Mouse (Mus musculus): Measurements from ENCODE around the gene Lrrc4. TPM values are rescaled to one million over a fixed set of nuclear protein-coding genes. Genes with fewer than 3 reads are reported as not detected.
A peak's percentile ranks its signal among the peaks of the same experiment; 100 is the strongest.

The Lrrc4 gene
- polyA plus RNA-seq, 1 experiment = 51.6 TPM

- TF ChIP-seq POLR2A (IDR thresholded peaks at IDR 0.05; ENCODE audit: borderline replicate concordance, insufficient read depth, low read length) = no peak
- DNase-seq = no peak
- Histone ChIP-seq H3K4me1 (ENCODE audit: control insufficient read depth, insufficient read depth, low read length) (no peaks in the 10 kb centered on the region), H3K4me3 (replicated peaks; ENCODE audit: insufficient read depth, low read depth, low read length) (no peak overlapping the region), H3K27me3 (ENCODE audit: control insufficient read depth, insufficient read depth, low read length) (no peaks in the 10 kb centered on the region), H3K27ac (ENCODE audit: insufficient read depth, low read length) (no peak overlapping the region)
These were observed 186.3 kb downstream of the Lrrc4 start for GRCm38 (mm10) chr6:28645231-28645630.

GRCm38 (mm10) chr6:28642909-28643308 lies 188.6 kb downstream of the Lrrc4 start:
- no peak for DNase-seq
- Histone ChIP-seq H3K27ac (ENCODE audit: insufficient read depth, low read length) (no peak overlapping the region), H3K27me3 (ENCODE audit: control insufficient read depth, insufficient read depth, low read length) (no peaks in the 10 kb centered on the region), H3K4me1 (ENCODE audit: control insufficient read depth, insufficient read depth, low read length) (no peaks in the 10 kb centered on the region), H3K4me3 (replicated peaks; ENCODE audit: insufficient read depth, low read depth, low read length) (no peak overlapping the region)
- TF ChIP-seq POLR2A (IDR thresholded peaks at IDR 0.05; ENCODE audit: borderline replicate concordance, insufficient read depth, low read length) (no peak), CTCF (IDR thresholded peaks at IDR 0.05; ENCODE audit: borderline replicate concordance, insufficient read depth, low read depth, low read length) (no peak)
- WGBS = 56% methylated on average over 2 of the region's 2 CpGs

- no peak for DNase-seq
- Histone ChIP-seq H3K27ac (ENCODE audit: insufficient read depth, low read length) (no peak overlapping the region), H3K4me1 (ENCODE audit: control insufficient read depth, insufficient read depth, low read length) (no peaks in the 10 kb centered on the region), H3K4me3 (replicated peaks; ENCODE audit: insufficient read depth, low read depth, low read length) (no peak overlapping the region), H3K27me3 (ENCODE audit: control insufficient read depth, insufficient read depth, low read length) (no peaks in the 10 kb centered on the region)
- 97% methylated on average over 5 of the region's 5 CpGs for WGBS
- TF ChIP-seq CTCF (IDR thresholded peaks at IDR 0.05; ENCODE audit: borderline replicate concordance, insufficient read depth, low read depth, low read length) = no peak
- no peak for TF ChIP-seq POLR2A (IDR thresholded peaks at IDR 0.05; ENCODE audit: borderline replicate concordance, insufficient read depth, low read length)
These were observed 191.5 kb downstream of the Lrrc4 start for GRCm38 (mm10) chr6:28640088-28640487.

GRCm38 (mm10) chr6:28635531-28636348 lies 195.8 kb downstream of the Lrrc4 start:
- WGBS = 93% methylated on average over 6 of the region's 6 CpGs
- TF ChIP-seq POLR2A (IDR thresholded peaks at IDR 0.05; ENCODE audit: borderline replicate concordance, insufficient read depth, low read length) (no peak), CTCF (IDR thresholded peaks at IDR 0.05; ENCODE audit: borderline replicate concordance, insufficient read depth, low read depth, low read length) (no peak)
- Histone ChIP-seq H3K27me3 (ENCODE audit: control insufficient read depth, insufficient read depth, low read length) (no peaks in the 10 kb centered on the region), H3K4me3 (replicated peaks; ENCODE audit: insufficient read depth, low read depth, low read length) (no peak overlapping the region), H3K4me1 (ENCODE audit: control insufficient read depth, insufficient read depth, low read length) (no peaks in the 10 kb centered on the region; the same call in 1 of the 2 replicates), H3K27ac (ENCODE audit: insufficient read depth, low read length) (no peak overlapping the region)
- no peak for DNase-seq

GRCm38 (mm10) chr6:28635092-28635491 lies 196.5 kb downstream of the Lrrc4 start:
- no peak for DNase-seq
- Histone ChIP-seq H3K27me3 (ENCODE audit: control insufficient read depth, insufficient read depth, low read length) (no peaks in the 10 kb centered on the region), H3K4me1 (ENCODE audit: control insufficient read depth, insufficient read depth, low read length) (no peaks in the 10 kb centered on the region; the same call in 1 of the 2 replicates), H3K4me3 (replicated peaks; ENCODE audit: insufficient read depth, low read depth, low read length) (no peak overlapping the region), H3K27ac (ENCODE audit: insufficient read depth, low read length) (no peak overlapping the region)
- 85% methylated on average over 1 of the region's 1 CpGs for WGBS
- TF ChIP-seq POLR2A (IDR thresholded peaks at IDR 0.05; ENCODE audit: borderline replicate concordance, insufficient read depth, low read length) = no peak
- no peak for TF ChIP-seq CTCF (IDR thresholded peaks at IDR 0.05; ENCODE audit: borderline replicate concordance, insufficient read depth, low read depth, low read length)

GRCm38 (mm10) chr6:28633656-28634055 lies 197.9 kb downstream of the Lrrc4 start:
- no peaks in the 10 kb centered on the region for H3K27me3 ChIP-seq (ENCODE audit: control insufficient read depth, insufficient read depth, low read length)
- WGBS = 24% methylated on average over 3 of the region's 3 CpGs
- H3K4me1 ChIP-seq (ENCODE audit: control insufficient read depth, insufficient read depth, low read length) = no peaks in the 10 kb centered on the region; the same call in 1 of the 2 replicates
- TF ChIP-seq POLR2A (IDR thresholded peaks at IDR 0.05; ENCODE audit: borderline replicate concordance, insufficient read depth, low read length) (no peak), CTCF (IDR thresholded peaks at IDR 0.05; ENCODE audit: borderline replicate concordance, insufficient read depth, low read depth, low read length) (no peak)
- H3K4me3 ChIP-seq (replicated peaks; ENCODE audit: insufficient read depth, low read depth, low read length) = no peak overlapping the region
- DNase-seq = peak; percentile 43 to 71
- H3K27ac ChIP-seq (ENCODE audit: insufficient read depth, low read length) = no peak overlapping the region

- peak in 1 of 2 experiments; percentile 18 for DNase-seq
- H3K4me3 ChIP-seq (replicated peaks; ENCODE audit: insufficient read depth, low read depth, low read length) = no peak overlapping the region
- TF ChIP-seq CTCF (IDR thresholded peaks at IDR 0.05; ENCODE audit: borderline replicate concordance, insufficient read depth, low read depth, low read length) (no peak), POLR2A (IDR thresholded peaks at IDR 0.05; ENCODE audit: borderline replicate concordance, insufficient read depth, low read length) (no peak)
- H3K4me1 ChIP-seq (ENCODE audit: control insufficient read depth, insufficient read depth, low read length) = peaks cover 3% of the 10 kb centered on the region
- 46% methylated on average over 2 of the region's 2 CpGs for WGBS
- H3K27me3 ChIP-seq (ENCODE audit: control insufficient read depth, insufficient read depth, low read length) = no peaks in the 10 kb centered on the region
- no peak overlapping the region for H3K27ac ChIP-seq (ENCODE audit: insufficient read depth, low read length)
These were observed 198.4 kb downstream of the Lrrc4 start for GRCm38 (mm10) chr6:28633120-28633519.

- 63% methylated on average over 2 of the region's 2 CpGs for WGBS
- no peak for DNase-seq
- TF ChIP-seq CTCF (IDR thresholded peaks at IDR 0.05; ENCODE audit: borderline replicate concordance, insufficient read depth, low read depth, low read length) (no peak), POLR2A (IDR thresholded peaks at IDR 0.05; ENCODE audit: borderline replicate concordance, insufficient read depth, low read length) (no peak)
- Histone ChIP-seq H3K27me3 (ENCODE audit: control insufficient read depth, insufficient read depth, low read length) (no peaks in the 10 kb centered on the region), H3K4me1 (ENCODE audit: control insufficient read depth, insufficient read depth, low read length) (peaks cover 3% of the 10 kb centered on the region), H3K27ac (ENCODE audit: insufficient read depth, low read length) (no peak overlapping the region), H3K4me3 (replicated peaks; ENCODE audit: insufficient read depth, low read depth, low read length) (no peak overlapping the region)
These were observed 200.6 kb downstream of the Lrrc4 start for GRCm38 (mm10) chr6:28630926-28631325.

Data from cerebellum, adult 2 months (tissue).